Mouse (Mus musculus) E14TG2a.4 (cell line): ENCODE results near the gene Itgb4.

Experiments used
- CTCF ChIP-seq: conservative IDR thresholded peaks from 2 replicates; pipeline ENCODE4 v1.5.1; 2014; ENCODE audit warnings: low read length
- NANOG ChIP-seq: IDR thresholded peaks from 2 replicates; pipeline ENCODE4 v1.6.1; 2014; ENCODE audit warnings: borderline replicate concordance, low read length, mixed read lengths
- POU5F1 ChIP-seq: IDR thresholded peaks from 2 replicates; pipeline ENCODE4 v1.6.1; 2014; ENCODE audit warnings: low read length, borderline replicate concordance

GRCm38 (mm10) chr11:115948316-115948715, 26.2 kb upstream of the Itgb4 start:
- TF ChIP-seq CTCF: no peak
- TF ChIP-seq NANOG: no peak
- no peak for TF ChIP-seq POU5F1
